Mouse (Mus musculus): Measurements from ENCODE around the gene Rassf1. TPM values are rescaled to one million over a fixed set of nuclear protein-coding genes. Genes with fewer than 3 reads are reported as not detected.

Gene Rassf1
- total RNA-seq, 2 experiments from 2014 or later = 23.6 to 24.5 TPM

Other genes starting within 250 kb of the Rassf1 start
- 10 to 100 TPM; 19.7 to 21.2 TPM for gene Hemk1, start 213.2 kb upstream of the Rassf1 start, total RNA-seq (2021)
- gene 6430571L13Rik, start 211.0 kb upstream of the Rassf1 start, total RNA-seq (2021) = 1 to 10 TPM; 7.0 to 7.4 TPM
- 10 to 100 TPM in 1 of 2 experiments, 1 to 10 TPM in 1; 5.0 to 10.5 TPM for gene Cacna2d2, start 151.9 kb upstream of the Rassf1 start, total RNA-seq (2021)
- 10 to 100 TPM; 23.1 to 23.7 TPM for gene Tmem115, start 17.6 kb upstream of the Rassf1 start, total RNA-seq (2021)
- gene Cyb561d2, start 9.4 kb upstream of the Rassf1 start, total RNA-seq (2021) = 1 to 10 TPM; 3.4 to 4.9 TPM
- gene Nprl2, start 9.3 kb upstream of the Rassf1 start, total RNA-seq (2021) = 10 to 100 TPM; 13.6 to 17.1 TPM
- gene Zmynd10, start 4.3 kb upstream of the Rassf1 start, total RNA-seq (2021) = not detected
- 10 to 100 TPM; 27.5 to 27.9 TPM for gene Tusc2, start 11.7 kb downstream of the Rassf1 start, total RNA-seq (2021)
- 10 to 100 TPM; 35.8 to 43.1 TPM for gene Hyal2, start 16.4 kb downstream of the Rassf1 start, total RNA-seq (2021)
- gene Hyal1, start 25.4 kb downstream of the Rassf1 start, total RNA-seq (2021) = 1 to 10 TPM; 3.9 to 5.2 TPM
- gene Naa80, start 27.3 kb downstream of the Rassf1 start, total RNA-seq (2021) = 10 to 100 TPM; 15.5 to 16.6 TPM
- under 1 TPM; 0.31 to 0.49 TPM for gene Hyal3, start 29.3 kb downstream of the Rassf1 start, total RNA-seq (2021)
- 10 to 100 TPM; 36.7 to 47.1 TPM for gene Ifrd2, start 36.1 kb downstream of the Rassf1 start, total RNA-seq (2021)
- 10 to 100 TPM; 11.3 to 12.1 TPM for gene Sema3b, start 57.7 kb downstream of the Rassf1 start, total RNA-seq (2021)
- gene Gnai2, start 83.8 kb downstream of the Rassf1 start, total RNA-seq (2021) = 100 to 1,000 TPM; 318 to 327 TPM
- gene Slc38a3, start 118.0 kb downstream of the Rassf1 start, total RNA-seq (2021) = 10 to 100 TPM; 48.6 to 53.3 TPM
- not detected for gene Gnat1, start 128.2 kb downstream of the Rassf1 start, total RNA-seq (2021)
- 10 to 100 TPM; 17.7 to 18.0 TPM for gene Sema3f, start 158.9 kb downstream of the Rassf1 start, total RNA-seq (2021)
- gene Rbm5, start 219.4 kb downstream of the Rassf1 start, total RNA-seq (2021) = 10 to 100 TPM; 74.1 to 76.9 TPM